Mouse (Mus musculus) ES-Bruce4 (cell line): ENCODE data around the gene Runx2. TPM values are rescaled to one million over a fixed set of nuclear protein-coding genes. Genes with fewer than 3 reads are reported as not detected.

Experiments
- H3K27ac ChIP-seq: 2 replicates; pipeline ENCODE4 v1.5.1; 2012; ENCODE audit warnings: low read length, inconsistent platforms; ENCODE audit not compliant: insufficient read depth
- H3K27me3 ChIP-seq: 2 replicates; pipeline ENCODE4 v1.6.1; 2012; ENCODE audit warnings: mild to moderate bottlenecking, low read length, inconsistent platforms; ENCODE audit not compliant: control insufficient read depth, poor library complexity, insufficient read depth, severe bottlenecking
- H3K36me3 ChIP-seq: 2 replicates; pipeline ENCODE4 v1.6.1; 2012; ENCODE audit warnings: inconsistent platforms, mild to moderate bottlenecking, low read length, moderate library complexity; ENCODE audit not compliant: control insufficient read depth, poor library complexity, insufficient read depth, severe bottlenecking
- H3K4me1 ChIP-seq: one replicate; pipeline ENCODE4 v1.8.1; 2011; ENCODE audit warnings: low read length; ENCODE audit not compliant: control insufficient read depth, insufficient read depth
- H3K4me3 ChIP-seq: 2 replicates; pipeline ENCODE4 v1.5.1; 2011; ENCODE audit warnings: low read depth, mild to moderate bottlenecking, low read length
- H3K9ac ChIP-seq: 2 replicates; pipeline ENCODE4 v1.6.1; 2012; ENCODE audit warnings: low read depth, mild to moderate bottlenecking, inconsistent platforms; ENCODE audit not compliant: poor library complexity, severe bottlenecking
- H3K9me3 ChIP-seq: replicated peaks from 2 replicates; pipeline ENCODE4 v1.6.1; 2012; ENCODE audit warnings: mild to moderate bottlenecking, low read length, inconsistent platforms; ENCODE audit not compliant: control insufficient read depth, poor library complexity, insufficient read depth, severe bottlenecking
- CTCF ChIP-seq: IDR thresholded peaks from one replicate; pipeline ENCODE4 v1.8.1; 2011; ENCODE audit warnings: low read depth, low read length
- EP300 ChIP-seq: IDR thresholded peaks from 2 replicates; pipeline ENCODE4 v1.6.1; 2011; ENCODE audit warnings: low read depth, low read length; ENCODE audit not compliant: insufficient read depth
- POLR2A ChIP-seq: IDR thresholded peaks from one replicate; pipeline ENCODE4 v1.8.1; 2011; ENCODE audit warnings: low read length; ENCODE audit not compliant: insufficient read depth
- polyA plus RNA-seq: library from polyadenylated mRNA; stranded (reverse); fragments of >200 nt; gene quantifications from 2 replicates; pipeline ENCODE4 v1.2.4, GENCODE M21; 2011; ENCODE audit warnings: low read depth; ENCODE audit not compliant: missing spikeins, insufficient read depth, insufficient read length

Runx2 gene
- polyA plus RNA-seq, 1 experiment = 0.39 TPM

GRCm38 (mm10) chr17:44449915-44450471, 364.6 kb downstream of the Runx2 start:
- no peaks in the 10 kb centered on the region for H3K27me3 ChIP-seq
- H3K4me1 ChIP-seq = no peaks in the 10 kb centered on the region
- no peaks in the 10 kb centered on the region for H3K36me3 ChIP-seq

More at GRCm38 (mm10) chr17:44449915-44450471, 364.6 kb downstream of the Runx2 start:
- Histone ChIP-seq H3K9ac (no peak overlapping the region), H3K4me3 (no peak overlapping the region), H3K9me3 (no peaks in the 10 kb centered on the region), H3K27ac (no peak overlapping the region)
- TF ChIP-seq POLR2A = no peak
- no peak for TF ChIP-seq EP300
- TF ChIP-seq CTCF = no peak

Other genes starting within 250 kb of the Runx2 start
- 15.9 and 17.7 TPM in 2 replicates for gene Supt3, start 37.6 kb downstream of the Runx2 start, polyA plus RNA-seq